Mouse (Mus musculus): ENCODE results near the gene Bach1.

Bach1 gene

DNA sequence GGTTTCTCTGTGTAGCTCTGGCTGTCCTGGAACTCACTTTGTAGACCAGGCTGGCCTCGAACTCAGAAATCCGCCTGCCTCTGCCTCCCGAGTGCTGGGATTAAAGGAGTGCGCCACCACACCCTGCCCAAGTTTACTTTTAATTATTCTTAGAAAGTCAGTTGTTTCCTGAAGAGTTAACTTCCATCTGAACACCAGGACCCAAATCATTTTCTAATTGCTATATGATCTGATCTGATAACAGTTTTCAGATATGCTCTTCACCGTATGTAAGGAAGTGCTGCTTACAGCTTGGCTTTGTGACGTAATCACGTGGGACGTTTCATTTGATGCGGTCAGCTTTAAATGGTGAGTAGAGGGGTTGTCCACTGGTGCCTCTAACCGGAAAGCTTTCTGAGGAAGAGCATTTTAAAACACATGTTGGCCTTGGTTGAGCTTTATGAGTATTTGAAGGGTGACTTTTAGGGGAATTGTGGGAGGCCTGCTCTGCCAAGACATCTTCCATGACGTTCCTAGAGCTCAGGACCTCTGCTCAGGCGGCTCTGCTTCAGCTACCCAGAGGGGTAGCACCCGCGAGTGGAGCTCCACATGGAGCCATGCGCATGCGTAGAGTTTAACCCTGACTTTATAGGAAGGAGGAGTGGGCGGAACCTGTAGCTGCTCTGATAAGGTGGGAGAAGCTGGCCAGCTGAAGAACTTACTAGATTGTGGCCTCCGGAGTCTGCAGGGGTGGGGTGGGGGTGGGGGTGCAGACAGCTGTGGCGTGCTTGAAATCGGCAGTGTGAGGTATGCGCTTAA lies 39.3 kb downstream of the Bach1 start:
- no peak for DNase-seq (ENCODE audit: low read depth, low spot score)

DNA sequence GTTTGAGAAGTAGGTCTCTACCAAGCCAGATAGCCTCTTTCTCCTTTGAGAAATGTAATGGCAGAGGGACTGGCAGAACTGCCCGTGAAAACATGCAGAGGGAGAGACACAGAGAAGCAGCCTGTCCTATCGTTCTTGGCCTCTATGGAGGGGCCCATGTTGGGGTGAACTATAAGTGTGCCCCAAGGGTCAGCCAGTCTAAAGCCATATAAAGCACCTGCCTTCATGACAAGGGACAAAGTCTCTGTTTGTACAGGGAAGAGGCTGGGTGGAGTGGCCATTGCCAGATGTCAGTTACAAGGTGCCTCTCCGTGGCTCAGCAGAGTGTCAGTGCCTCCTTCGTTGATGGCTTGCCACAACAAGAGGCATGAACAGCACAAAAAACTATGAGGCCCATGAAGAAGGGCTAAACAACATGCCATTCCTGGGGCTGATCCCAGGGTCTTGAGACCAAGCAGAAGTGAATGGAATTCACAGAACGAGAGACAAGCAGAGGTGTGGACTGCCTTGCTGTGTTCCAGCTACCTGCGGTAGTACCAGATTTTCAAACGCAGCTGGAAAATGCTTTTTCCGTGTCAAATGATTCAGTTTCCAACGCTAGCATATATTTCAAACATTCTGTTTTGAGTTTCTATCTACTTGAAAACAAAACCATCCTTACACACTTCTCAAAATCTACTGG lies 42.4 kb downstream of the Bach1 start:
- DNase-seq (ENCODE audit: low read depth, low spot score): no peak

DNA sequence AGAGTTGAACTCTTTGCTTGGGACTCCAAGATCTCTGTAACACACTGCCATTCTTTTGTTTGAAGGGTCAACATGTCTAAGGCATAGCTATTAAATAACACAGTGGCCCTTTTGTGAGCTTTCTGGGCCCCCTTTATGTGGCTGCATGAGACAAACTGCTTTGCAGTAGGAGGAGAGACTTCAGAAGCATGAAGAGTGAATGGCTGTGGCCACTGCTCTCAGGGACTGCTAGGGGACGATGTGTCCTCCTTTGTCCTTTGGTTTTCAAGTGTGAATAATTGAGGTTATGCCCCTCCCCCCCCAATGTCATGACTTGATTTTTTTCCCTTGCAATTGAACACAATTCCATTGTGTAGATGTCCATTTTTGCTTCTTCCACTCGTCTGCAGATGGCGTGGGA lies 44.9 kb downstream of the Bach1 start:
- DNase-seq (ENCODE audit: low read depth, low spot score): no peak

DNA sequence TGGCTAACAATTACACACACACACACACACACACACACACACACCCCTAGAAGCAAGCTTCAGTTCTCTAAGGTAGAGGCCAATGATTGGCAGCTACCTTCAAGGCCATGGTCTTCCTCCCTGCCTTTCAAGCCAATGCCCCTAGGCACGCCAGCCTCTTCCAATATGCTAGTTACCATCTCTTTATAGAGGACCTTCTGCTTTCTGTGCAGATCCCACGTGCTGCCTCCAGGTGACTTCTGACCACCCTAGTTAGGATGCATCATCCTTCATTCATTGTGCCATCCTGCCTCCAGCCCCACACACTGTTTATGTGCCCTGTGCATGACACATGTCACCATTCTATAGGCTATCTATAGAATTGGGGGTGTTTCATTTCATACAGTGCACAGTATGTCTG lies 45.6 kb downstream of the Bach1 start:
- DNase-seq (ENCODE audit: low read depth, low spot score): no peak

DNA sequence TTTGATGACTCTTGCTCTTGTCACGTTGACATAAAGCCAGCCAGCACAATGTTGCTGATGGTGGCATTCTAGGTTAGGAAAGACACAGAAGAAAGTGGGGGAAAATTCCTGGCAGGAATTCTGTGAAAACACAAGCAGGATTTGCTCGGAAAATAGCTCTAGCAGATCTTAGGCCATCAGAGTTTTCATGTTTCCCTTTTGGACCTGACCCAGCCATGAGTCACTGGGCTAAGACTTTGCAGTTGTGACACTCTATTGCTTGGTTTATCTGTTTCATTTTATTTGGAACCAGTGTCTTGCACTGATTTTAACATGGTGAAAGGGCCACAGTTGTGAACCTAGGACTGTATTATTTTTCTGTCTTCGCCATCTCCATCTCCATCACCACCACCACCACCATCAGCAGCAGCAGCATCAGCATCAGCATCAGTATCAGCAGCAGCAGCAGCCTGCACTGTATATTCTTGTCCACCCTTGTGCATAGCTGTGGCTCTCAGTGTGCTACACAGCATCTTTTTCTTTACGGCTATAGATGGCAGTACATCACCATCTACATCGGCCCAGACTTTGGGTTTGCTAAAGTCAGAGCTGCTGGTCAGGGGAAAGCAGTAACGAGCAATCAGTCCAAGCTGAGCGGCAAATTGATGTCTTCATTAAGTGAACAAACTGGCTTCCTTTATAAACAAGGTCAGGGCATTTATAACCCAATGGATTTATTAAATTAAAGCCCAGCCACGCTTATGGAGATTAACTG lies 46.6 kb downstream of the Bach1 start:
- no peak for DNase-seq (ENCODE audit: low read depth, low spot score)

DNA sequence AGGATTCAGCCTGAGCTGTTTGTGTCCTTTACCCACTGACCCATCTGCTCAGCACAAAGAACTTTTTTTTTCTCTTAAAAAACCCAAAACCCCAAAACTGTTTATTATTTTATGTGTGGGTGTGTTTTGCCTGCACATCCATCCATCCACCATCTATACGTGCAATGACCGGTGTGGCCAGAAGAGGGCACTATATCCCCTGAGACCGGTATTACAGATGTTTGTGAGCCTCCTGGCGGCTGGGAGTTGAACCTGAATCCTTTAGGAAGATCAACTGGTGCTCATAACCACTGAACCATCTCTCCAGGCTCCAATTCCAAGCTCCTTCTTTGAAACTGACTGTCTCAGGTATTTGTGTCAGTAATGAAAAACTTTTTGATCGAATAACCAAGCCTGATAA lies 48.0 kb downstream of the Bach1 start:
- peak; percentile 66 for DNase-seq (ENCODE audit: low read depth, low spot score)

DNA sequence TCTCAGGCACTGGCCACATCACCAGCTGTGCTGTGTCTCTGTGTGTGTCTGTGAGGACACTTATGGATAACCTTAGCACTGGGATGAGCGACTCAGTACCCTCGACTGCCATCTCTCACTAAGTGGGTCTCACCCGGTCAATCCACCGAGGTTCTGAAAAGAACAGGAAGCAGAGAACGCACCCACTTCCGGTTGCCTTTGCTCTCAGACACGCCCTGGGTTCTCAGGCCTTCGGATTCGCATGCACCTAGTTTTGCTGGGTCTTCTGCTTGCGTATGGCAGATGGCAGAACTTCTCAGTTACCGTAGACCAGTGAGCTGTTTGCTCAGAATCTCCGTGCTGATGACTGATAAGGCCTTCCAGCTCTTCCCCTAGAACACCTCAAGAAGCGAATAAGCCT lies 52.5 kb downstream of the Bach1 start:
- no peak for DNase-seq (ENCODE audit: low read depth, low spot score)

DNA sequence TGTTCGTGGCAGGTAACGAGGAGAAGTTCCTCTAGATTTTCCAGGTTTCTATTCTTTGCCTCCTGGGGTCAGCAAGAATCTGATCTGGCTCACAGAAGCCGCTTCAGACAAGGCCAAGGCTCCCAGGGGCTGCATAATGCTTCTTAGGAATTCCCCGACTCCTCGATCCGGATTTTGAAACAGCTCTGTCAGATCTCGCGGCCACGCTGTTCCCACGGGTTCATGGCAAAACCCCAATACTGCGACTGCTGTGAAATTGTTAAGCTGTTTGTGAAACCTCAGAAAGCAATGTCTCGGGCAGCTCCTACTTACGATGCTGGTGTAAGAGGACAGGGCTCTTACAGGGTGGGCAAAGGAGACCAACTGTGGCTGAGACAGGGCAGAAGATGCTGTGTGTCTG lies 53.7 kb downstream of the Bach1 start:
- no peak for DNase-seq (ENCODE audit: low read depth, low spot score)

DNA sequence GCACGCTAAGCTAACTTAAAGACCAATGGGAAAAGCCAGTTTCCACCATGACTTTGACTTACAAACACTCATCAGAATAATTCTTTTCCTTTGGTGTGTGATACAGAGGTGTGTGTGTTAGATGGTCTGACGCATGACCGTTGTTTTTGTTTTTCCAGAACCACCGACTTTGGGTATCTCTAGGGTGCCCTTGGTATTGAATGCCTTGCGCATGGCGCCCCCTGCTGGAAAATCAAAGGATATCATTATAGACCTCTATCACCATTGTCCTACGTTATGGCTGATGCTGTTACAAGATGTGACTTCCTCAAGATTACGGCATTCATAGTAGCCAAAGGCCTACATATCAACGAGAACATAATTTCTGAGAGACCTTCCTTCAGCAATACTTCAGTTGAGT lies 56.1 kb downstream of the Bach1 start:
- peak; percentile 39 for DNase-seq (ENCODE audit: low read depth, low spot score)

DNA sequence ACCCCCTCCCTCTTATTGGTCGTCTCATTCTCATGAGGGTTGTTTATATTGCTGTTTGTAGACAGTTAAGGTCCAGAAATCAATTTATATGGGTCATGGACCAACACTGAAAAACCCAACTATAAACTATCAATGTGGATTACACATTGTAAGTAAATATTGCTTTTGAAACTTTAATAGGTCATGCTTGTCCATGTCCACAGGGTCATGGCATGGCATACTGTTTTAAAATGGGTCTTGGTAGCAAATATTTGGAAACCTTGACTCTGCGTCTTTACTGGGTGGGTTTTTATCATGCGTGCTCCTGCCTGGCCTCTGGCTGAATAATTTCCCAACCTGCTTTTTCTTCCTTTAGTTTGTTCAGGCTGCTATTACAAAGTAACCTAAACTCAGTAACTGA lies 57.2 kb downstream of the Bach1 start:
- no peak for DNase-seq (ENCODE audit: low read depth, low spot score)

DNA sequence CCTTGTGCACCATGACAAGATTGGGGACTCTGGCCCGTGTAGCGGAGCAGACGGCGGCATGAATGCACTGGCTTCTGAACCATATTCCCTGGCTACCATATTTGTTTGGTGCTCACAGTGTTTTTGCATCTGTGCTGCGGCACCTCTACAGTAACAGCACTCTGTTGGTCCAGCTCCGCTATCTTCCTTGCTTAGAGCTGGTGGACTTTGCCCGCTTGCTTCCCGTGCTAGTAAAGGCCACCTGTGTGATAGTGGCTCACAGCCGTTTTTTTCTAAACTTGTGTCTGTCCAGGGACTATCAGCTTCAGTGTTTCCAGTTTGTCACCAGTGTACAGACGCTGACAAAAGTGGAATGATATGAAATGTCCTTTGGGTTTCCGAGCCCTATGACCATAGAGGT lies 59.3 kb downstream of the Bach1 start:
- DNase-seq (ENCODE audit: low read depth, low spot score): no peak

DNA sequence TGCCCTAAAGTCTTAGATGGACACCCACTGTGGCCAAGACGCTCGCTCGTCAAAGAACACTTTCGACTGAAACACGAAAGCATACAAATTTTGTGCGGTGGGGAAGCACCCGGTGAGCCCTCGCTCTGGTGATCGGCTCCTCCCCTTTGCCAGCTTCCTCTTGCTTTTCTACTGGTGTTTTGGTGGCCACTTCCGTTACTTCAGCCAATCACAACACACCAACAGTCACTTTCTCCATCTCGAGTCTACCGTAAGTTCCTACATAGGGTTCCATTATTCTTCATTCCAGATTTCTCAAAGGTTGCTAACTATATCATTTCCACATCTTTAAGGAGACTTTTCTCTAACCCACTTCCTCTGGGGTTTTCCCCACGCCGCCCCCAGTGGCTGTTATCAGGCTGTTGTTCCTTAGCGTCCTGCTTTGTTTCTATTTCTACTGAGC lies 65.9 kb downstream of the Bach1 start:
- no peak for DNase-seq (ENCODE audit: low read depth, low spot score)

DNA sequence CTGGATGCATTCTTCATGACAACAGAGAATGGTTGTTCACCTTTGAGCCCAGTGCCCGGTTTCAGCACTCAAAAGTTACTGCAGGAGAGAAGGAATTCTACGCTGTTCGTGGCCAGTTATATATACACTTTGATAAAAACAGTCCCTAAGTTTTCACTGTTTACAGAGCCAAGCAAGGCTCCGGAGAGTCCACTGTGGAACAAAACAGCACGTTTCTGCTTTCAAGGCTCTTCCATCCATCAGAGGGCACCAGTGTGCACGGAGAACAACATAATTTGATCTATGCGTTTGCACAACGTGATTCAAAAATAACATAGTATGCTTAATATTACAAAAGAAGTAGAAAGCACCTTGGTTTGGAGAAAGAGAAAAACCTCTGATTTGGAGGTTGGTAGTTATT lies 67.2 kb downstream of the Bach1 start:
- no peak for DNase-seq (ENCODE audit: low read depth, low spot score)

DNA sequence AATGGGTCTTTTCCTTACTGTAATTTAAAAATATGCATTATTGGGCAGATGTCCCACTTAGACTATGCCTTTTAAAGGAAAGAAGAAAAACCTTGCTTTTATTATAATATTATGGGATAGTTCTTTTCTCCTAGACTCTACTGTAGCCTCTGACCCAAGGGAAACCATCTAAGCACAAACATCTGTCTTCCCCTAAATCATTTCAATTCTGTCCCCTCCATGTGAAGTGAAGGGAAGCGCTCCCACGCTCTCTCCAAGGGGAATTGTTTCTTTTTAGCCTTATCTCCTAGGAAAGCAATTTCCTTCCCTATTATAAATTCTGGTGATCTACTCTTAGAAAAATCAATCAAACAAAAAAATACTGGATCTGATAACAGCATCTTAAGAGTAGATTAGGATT lies 71.8 kb downstream of the Bach1 start:
- no peak for DNase-seq (ENCODE audit: low read depth, low spot score)

DNA sequence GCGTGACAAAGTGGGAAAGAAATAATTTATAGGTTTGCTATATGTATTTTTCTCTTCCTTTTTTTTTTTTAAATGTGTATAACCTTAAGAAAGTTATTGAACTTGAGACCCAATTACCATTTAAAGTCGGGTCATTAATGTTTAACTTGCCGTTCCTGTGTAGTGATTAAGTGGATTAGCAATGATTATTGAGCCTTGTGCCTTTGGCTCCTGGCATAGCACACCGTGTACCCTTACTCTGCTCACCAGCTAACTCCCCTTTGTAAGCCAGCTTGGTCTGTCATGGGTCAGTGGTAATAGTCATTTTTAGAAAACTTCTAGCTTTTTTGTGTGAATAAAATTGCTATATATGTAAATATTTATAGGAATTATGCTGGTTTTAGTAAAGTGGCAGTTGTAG lies 73.2 kb downstream of the Bach1 start:
- DNase-seq (ENCODE audit: low read depth, low spot score): no peak

DNA sequence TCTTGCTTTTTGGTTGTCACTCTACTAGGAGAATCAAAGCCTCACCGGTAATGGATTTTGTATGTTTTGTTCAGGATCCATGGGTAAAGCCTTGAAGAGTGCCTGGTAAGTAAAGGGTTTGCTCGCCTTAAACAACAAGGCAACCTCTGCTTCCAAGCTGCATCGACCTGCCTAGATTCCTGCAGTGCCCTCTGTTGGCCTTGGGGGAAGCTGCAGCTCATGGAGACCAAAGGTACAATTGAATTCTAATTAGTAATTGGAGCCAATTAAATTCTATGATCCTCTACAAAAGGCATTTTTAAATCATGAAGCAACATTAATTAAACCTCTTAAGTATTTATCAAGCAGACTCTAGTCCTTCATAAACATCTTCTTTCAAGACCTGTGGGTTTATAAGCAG lies 75.7 kb downstream of the Bach1 start:
- no peak for DNase-seq (ENCODE audit: low read depth, low spot score)

DNA sequence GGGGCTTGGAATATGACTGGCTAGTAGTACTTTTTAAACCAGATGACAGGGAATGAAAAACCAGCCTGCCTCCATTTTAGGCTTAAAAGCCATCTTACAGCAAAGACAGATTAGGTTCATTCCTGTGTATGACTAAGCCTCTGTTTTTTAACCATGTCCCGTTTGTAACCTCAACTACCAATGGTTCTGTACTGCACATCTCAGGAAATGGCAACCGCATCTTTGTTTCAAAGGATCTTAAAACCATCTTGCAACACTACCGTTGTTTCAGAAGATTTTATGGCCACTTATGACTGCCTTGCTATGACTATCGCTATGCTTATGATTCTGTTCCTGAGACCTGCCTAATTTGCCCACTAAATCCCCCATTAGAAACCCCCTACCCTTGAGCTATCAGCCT lies 78.6 kb downstream of the Bach1 start:
- no peak for DNase-seq (ENCODE audit: low read depth, low spot score)

DNA sequence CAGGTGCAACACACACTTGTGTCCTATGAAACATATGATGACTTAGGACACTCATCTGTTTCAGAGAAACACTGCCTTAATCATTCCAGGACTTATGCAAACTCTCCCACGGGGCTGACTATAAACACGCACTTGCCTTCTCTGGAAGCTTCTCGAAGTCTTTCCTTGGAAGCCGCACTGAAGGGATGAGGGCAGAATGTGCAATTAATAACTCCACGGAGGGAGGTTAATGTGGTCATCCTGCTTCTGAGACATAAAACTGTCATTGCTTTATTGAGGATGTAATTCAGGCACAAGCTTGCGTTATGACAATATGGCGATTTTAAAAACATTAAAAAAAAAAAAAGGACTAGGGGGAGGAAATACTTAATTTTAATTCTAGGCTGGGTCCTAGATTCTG lies 82.9 kb downstream of the Bach1 start:
- no peak for DNase-seq (ENCODE audit: low read depth, low spot score)
